Comparison of ENCODE assay signal across 10 mouse cellular contexts in the genomic region with DNA sequence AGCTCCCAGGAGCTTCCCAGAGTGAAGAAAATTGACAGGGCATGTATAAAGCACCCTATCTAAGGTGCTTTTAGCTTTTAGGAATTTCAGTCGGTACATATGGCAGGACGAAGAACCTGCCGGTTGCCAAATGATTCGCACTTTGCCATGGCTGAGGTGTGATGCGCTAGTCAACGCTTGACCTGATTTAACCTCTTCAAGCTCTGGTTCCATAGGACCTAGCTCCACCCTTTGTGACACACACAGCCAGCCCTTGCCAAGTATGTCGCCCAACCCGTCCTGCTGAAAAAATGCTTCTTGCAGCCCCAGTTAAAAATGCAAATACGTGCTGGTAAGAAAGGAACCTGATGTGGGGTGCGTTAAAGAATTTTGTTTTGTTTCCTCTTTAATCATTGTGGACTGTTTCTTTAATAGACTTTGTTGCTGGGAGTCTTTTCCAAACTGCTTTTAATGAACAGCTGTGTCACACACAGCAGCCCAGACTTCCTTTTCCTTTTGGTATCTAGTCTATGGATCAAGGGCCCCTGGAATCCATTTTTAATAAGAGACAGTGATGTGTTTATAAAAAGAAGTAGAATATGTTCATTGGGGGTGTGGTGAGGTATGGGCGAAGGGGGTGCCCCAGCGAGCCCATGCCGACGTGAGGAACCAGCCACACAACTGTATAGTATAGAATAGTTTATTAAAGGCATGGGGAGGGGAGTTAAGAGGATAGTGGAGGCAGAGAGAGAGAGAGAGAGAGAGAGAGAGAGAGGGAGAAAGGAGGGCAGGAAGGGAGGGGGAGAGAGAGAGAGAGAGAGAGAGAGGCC. TPM values are rescaled to one million over a fixed set of nuclear protein-coding genes. Genes with fewer than 3 reads are reported as not detected.
A peak's percentile ranks its signal among the peaks of the same experiment; 100 is the strongest.
DNase-seq lines count a peak whose midpoint lies in the region; ATAC-seq lines count a peak whose summit lies in the region.
"Had no signal": no experiment of that assay in that cellular context is flagged by ENCODE, and none has a peak within 500 bp of the region (broad histone marks: within the 10 kb centered on the region; RNA-seq: fewer than 3 reads in every experiment).

No protein-coding gene starts in this region.

- peak overlapping the region; percentile 63; the same call in 1 of the 2 replicates for H3K27ac ChIP-seq in embryonic facial prominence, embryonic 10.5 days (replicated peaks)
- H3K27ac ChIP-seq in kidney, embryonic 16.5 days (ENCODE audit: low read length), result peak overlapping the region; percentile 65
- peak overlapping the region; percentile 62 for H3K27ac ChIP-seq in lung, embryonic 16.5 days (ENCODE audit: low read length)

- ATAC-seq in kidney, embryonic 16.5 days (ENCODE audit: low FRiP score, low TSS enrichment), result peak; percentile 72; the same call in 1 of the 2 replicates
- ATAC-seq in lung, embryonic 16.5 days (ENCODE audit: low read depth), result peak; percentile 88
- ATAC-seq in activated CD4-positive, CD25-positive, alpha-beta regulatory T cell, adult 4 months, result no peak

- no peaks in the 10 kb centered on the region for H3K9me3 ChIP-seq in embryonic facial prominence, embryonic 10.5 days
- H3K9me3 ChIP-seq in kidney, embryonic 16.5 days (ENCODE audit: low read length), result no peaks in the 10 kb centered on the region
- H3K9me3 ChIP-seq in lung, embryonic 16.5 days (ENCODE audit: control insufficient read depth, low read length), result no peaks in the 10 kb centered on the region
- H3K9me3 ChIP-seq: megakaryocyte, embryonic 14.5 days had no signal

- peaks cover 23% of the 10 kb centered on the region for H3K4me1 ChIP-seq in embryonic facial prominence, embryonic 10.5 days
- peaks cover 21% of the 10 kb centered on the region; the same call in 1 of the 2 replicates for H3K4me1 ChIP-seq in kidney, embryonic 16.5 days (ENCODE audit: insufficient read depth, low read length)
- peaks cover 7% of the 10 kb centered on the region; the same call in 1 of the 2 replicates for H3K4me1 ChIP-seq in lung, embryonic 16.5 days (replicated peaks; ENCODE audit: control insufficient read depth, insufficient read depth, low read length)
- H3K4me1 ChIP-seq: megakaryocyte, embryonic 14.5 days had no signal

- peak; percentile 35 for DNase-seq in kidney, adult 18-20 months
- no peak for DNase-seq in kidney, adult 8-10 months
- no peak for DNase-seq in embryonic facial prominence, embryonic 10.5 days (ENCODE audit: low spot score)
- DNase-seq in cerebellum, adult 11 months, result no peak
- DNase-seq in spleen, adult 12 weeks (ENCODE audit: low spot score), result no peak
- DNase-seq: right cerebral cortex, adult 18-20 months had no signal

- WGBS in embryonic facial prominence, embryonic 10.5 days, result 81% methylated on average over 14 of the region's 14 CpGs
- 53% methylated on average over 14 of the region's 14 CpGs for WGBS in kidney, embryonic 16.5 days
- 34% methylated on average over 14 of the region's 14 CpGs for WGBS in lung, embryonic 16.5 days

- H3K4me2 ChIP-seq in kidney, embryonic 16.5 days (replicated peaks; ENCODE audit: low read depth, low read length), result peak overlapping the region; percentile 47
- H3K4me2 ChIP-seq in lung, embryonic 16.5 days (ENCODE audit: low read depth, low read length), result peak overlapping the region; percentile 47

- H3K9ac ChIP-seq in kidney, embryonic 16.5 days (replicated peaks; ENCODE audit: low read length), result no peak overlapping the region
- H3K9ac ChIP-seq in lung, embryonic 16.5 days (ENCODE audit: low read length), result no peak overlapping the region

- H3K36me3 ChIP-seq in embryonic facial prominence, embryonic 10.5 days (replicated peaks), result no peaks in the 10 kb centered on the region
- H3K36me3 ChIP-seq in kidney, embryonic 16.5 days (ENCODE audit: insufficient read depth, low read length), result no peaks in the 10 kb centered on the region
- no peaks in the 10 kb centered on the region for H3K36me3 ChIP-seq in lung, embryonic 16.5 days (ENCODE audit: control insufficient read depth, insufficient read depth, low read length)

- peak overlapping the region; percentile 39 for H3K4me3 ChIP-seq in embryonic facial prominence, embryonic 10.5 days
- no peak overlapping the region for H3K4me3 ChIP-seq in kidney, embryonic 16.5 days (ENCODE audit: low read length)
- no peak overlapping the region for H3K4me3 ChIP-seq in lung, embryonic 16.5 days (ENCODE audit: low read length)
- H3K4me3 ChIP-seq: megakaryocyte, embryonic 14.5 days had no signal

- no peaks in the 10 kb centered on the region for H3K27me3 ChIP-seq in embryonic facial prominence, embryonic 10.5 days (replicated peaks; ENCODE audit: low read depth, poor library complexity, severe bottlenecking)
- H3K27me3 ChIP-seq in kidney, embryonic 16.5 days (ENCODE audit: insufficient read depth, low read length), result no peaks in the 10 kb centered on the region
- H3K27me3 ChIP-seq in lung, embryonic 16.5 days (ENCODE audit: control insufficient read depth, insufficient read depth, low read depth, low read length), result no peaks in the 10 kb centered on the region
- H3K27me3 ChIP-seq: megakaryocyte, embryonic 14.5 days had no signal

RNA-seq across cellular contexts. Expression of gene Cpm, which starts 34.0 kb away (rescaled TPM):
- 8.3 and 11.6 TPM in 2 replicates for polyA plus RNA-seq in embryonic facial prominence, embryonic 10.5 days (2016; fragmentation: Nextera tagmentation; extraction: Ambion mirVana)
- polyA plus RNA-seq in kidney, embryonic 16.5 days (2015; fragmentation: Nextera tagmentation; extraction: Ambion mirVana), result 31.2 and 33.6 TPM in 2 replicates
- 83.7 and 86.9 TPM in 2 replicates for polyA plus RNA-seq in lung, embryonic 16.5 days (2015; fragmentation: Nextera tagmentation; extraction: Ambion mirVana)
- polyA plus RNA-seq in activated CD4-positive, CD25-positive, alpha-beta regulatory T cell, adult 4 months (2017; shearing (Covaris generic)), result 10 to 100 TPM; 19.3 to 23.3 TPM

RNA-seq across cellular contexts. Expression of gene Mdm2, which starts 47.3 kb away (rescaled TPM):
- 58.9 and 64.4 TPM in 2 replicates for polyA plus RNA-seq in embryonic facial prominence, embryonic 10.5 days (2016; fragmentation: Nextera tagmentation; extraction: Ambion mirVana)
- polyA plus RNA-seq in kidney, embryonic 16.5 days (2015; fragmentation: Nextera tagmentation; extraction: Ambion mirVana), result 46.0 and 50.1 TPM in 2 replicates
- 51.2 and 51.7 TPM in 2 replicates for polyA plus RNA-seq in lung, embryonic 16.5 days (2015; fragmentation: Nextera tagmentation; extraction: Ambion mirVana)
- polyA plus RNA-seq in activated CD4-positive, CD25-positive, alpha-beta regulatory T cell, adult 4 months (2017; shearing (Covaris generic)), result 10 to 100 TPM; 44.4 to 62.8 TPM
